Mouse (Mus musculus) adipocyte (in vitro differentiated cells): ENCODE measurements at regions not wholly inside any gene's neighbourhood (a gene's known extent, or its start where the extent isn't known, plus 50 kb on each side); places are given as distances from the start of the nearest gene placed in this dataset.

Experiments
- DNase-seq: peaks from one replicate; pipeline ENCODE4 v3.0.0-alpha.2; 2016; ENCODE audit warnings: low spot score

- DNase-seq = no peak
Observed at GRCm38 (mm10) chr6:31065419-31065818, 106.5 kb upstream of the Klf14 start.

- DNase-seq = no peak
Observed at GRCm38 (mm10) chr6:31066861-31067260, 108.0 kb upstream of the Klf14 start.

- no peak for DNase-seq
Observed at GRCm38 (mm10) chr6:31067453-31067852, 108.6 kb upstream of the Klf14 start.

- DNase-seq = no peak
Observed at GRCm38 (mm10) chr6:31069243-31069642, 110.4 kb upstream of the Klf14 start.

- no peak for DNase-seq
Observed at GRCm38 (mm10) chr6:31070537-31070936, 111.7 kb upstream of the Klf14 start.

- no peak for DNase-seq
Observed at GRCm38 (mm10) chr6:31070966-31071365, 112.1 kb upstream of the Klf14 start.

- no peak for DNase-seq
Observed at GRCm38 (mm10) chr6:31072072-31072471, 113.2 kb upstream of the Klf14 start.

- DNase-seq = no peak
Observed at GRCm38 (mm10) chr6:31072559-31072958, 113.7 kb upstream of the Klf14 start.

GRCm38 (mm10) chr6:31073338-31073737 is 114.5 kb upstream of the Klf14 start:
- no peak for DNase-seq

- no peak for DNase-seq
Observed at GRCm38 (mm10) chr6:31074394-31074793, 115.5 kb upstream of the Klf14 start.

GRCm38 (mm10) chr6:31075209-31075571 is 116.3 kb upstream of the Klf14 start:
- no peak for DNase-seq

GRCm38 (mm10) chr6:31075572-31076477 is 116.9 kb upstream of the Klf14 start:
- DNase-seq = peak; percentile 81

GRCm38 (mm10) chr6:31076478-31076834 is 117.6 kb upstream of the Klf14 start:
- DNase-seq = no peak

- no peak for DNase-seq
Observed at GRCm38 (mm10) chr6:31077216-31077615, 118.3 kb upstream of the Klf14 start.

- no peak for DNase-seq
Observed at GRCm38 (mm10) chr6:31077779-31078178, 118.9 kb upstream of the Klf14 start.

GRCm38 (mm10) chr6:31078413-31078812 is 119.5 kb upstream of the Klf14 start:
- DNase-seq = no peak

- DNase-seq = peak; percentile 44
Observed at GRCm38 (mm10) chr6:31079586-31080259, 120.8 kb upstream of the Klf14 start.

GRCm38 (mm10) chr6:31080279-31080678 is 121.4 kb upstream of the Klf14 start:
- no peak for DNase-seq

GRCm38 (mm10) chr6:31080691-31081090 is 121.8 kb upstream of the Klf14 start:
- DNase-seq = no peak

GRCm38 (mm10) chr6:31081238-31081637 is 122.4 kb upstream of the Klf14 start:
- no peak for DNase-seq

- DNase-seq = no peak
Observed at GRCm38 (mm10) chr6:31081988-31082387, 123.1 kb upstream of the Klf14 start.

GRCm38 (mm10) chr6:31082613-31083470 is 124.0 kb upstream of the Klf14 start:
- peak; percentile 89 for DNase-seq
